Mouse (Mus musculus) lung, postnatal 0 days (tissue): Measurements from ENCODE around the gene Lct.

Experiments
- CTCF ChIP-seq: IDR thresholded peaks from 2 replicates; pipeline ENCODE4 v1.5.1; 2016; ENCODE audit warnings: antibody characterized with exemption, mild to moderate bottlenecking
- EP300 ChIP-seq: IDR thresholded peaks from 2 replicates; pipeline ENCODE4 v1.6.1; 2016; ENCODE audit warnings: antibody characterized with exemption, mild to moderate bottlenecking, control low read depth

- TF ChIP-seq CTCF (no peak), EP300 (no peak)
Observed at GRCm38 (mm10) chr1:128235181-128235580, 92.9 kb downstream of the Lct start.
